Mouse (Mus musculus) 3T3-L1 (cell line): Measurements from ENCODE around the gene Ccdc81.

Source experiments
- DNase-seq: peaks from one replicate; pipeline ENCODE4 v3.0.0-alpha.2; 2015; ENCODE audit warnings: low read depth, low spot score

Ccdc81 gene

GRCm38 (mm10) chr7:89864769-89865168, 38.7 kb downstream of the Ccdc81 start:
- DNase-seq: no peak

DNA sequence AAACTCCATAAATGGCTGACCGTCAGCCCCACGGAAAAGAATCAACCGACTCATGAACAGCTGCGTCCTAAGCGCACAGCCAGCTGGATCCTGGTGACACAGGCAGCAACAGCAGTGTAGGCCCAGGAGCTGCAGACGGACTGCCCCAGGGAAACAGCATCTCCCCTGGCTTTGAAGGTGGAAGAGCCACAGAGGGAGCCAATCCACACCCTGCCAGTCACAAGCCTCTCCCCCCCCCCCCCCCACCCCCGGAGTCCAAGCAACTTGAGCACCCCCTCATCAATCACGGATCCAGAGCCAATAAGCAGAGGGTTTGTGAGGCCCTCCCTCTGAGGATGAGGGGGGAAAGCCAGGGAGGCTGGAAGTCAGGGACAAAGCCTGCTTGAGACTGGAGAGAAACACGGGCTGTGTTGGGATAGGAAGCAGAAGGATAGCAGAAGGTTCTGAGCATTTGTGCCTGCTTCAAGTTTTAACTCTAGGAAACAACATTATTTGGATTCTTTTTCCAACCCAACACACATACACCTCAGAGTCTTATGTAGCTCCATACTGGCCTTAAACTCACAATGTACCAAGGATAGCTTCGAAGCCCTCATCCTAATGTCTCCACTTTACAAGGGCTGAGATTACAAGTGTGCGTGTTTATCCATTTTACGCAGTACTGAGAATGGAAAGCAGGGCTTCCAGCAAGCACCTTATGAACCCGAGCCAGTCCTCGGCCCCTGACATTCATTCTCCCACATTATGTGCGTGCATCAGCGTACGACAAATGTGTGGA, 46.8 kb downstream of the Ccdc81 start:
- no peak for DNase-seq

- peak; percentile 53 for DNase-seq
Measured at GRCm38 (mm10) chr7:89855196-89855595, 48.2 kb downstream of the Ccdc81 start.

GRCm38 (mm10) chr7:89853131-89853530, 50.3 kb downstream of the Ccdc81 start:
- no peak for DNase-seq

DNA sequence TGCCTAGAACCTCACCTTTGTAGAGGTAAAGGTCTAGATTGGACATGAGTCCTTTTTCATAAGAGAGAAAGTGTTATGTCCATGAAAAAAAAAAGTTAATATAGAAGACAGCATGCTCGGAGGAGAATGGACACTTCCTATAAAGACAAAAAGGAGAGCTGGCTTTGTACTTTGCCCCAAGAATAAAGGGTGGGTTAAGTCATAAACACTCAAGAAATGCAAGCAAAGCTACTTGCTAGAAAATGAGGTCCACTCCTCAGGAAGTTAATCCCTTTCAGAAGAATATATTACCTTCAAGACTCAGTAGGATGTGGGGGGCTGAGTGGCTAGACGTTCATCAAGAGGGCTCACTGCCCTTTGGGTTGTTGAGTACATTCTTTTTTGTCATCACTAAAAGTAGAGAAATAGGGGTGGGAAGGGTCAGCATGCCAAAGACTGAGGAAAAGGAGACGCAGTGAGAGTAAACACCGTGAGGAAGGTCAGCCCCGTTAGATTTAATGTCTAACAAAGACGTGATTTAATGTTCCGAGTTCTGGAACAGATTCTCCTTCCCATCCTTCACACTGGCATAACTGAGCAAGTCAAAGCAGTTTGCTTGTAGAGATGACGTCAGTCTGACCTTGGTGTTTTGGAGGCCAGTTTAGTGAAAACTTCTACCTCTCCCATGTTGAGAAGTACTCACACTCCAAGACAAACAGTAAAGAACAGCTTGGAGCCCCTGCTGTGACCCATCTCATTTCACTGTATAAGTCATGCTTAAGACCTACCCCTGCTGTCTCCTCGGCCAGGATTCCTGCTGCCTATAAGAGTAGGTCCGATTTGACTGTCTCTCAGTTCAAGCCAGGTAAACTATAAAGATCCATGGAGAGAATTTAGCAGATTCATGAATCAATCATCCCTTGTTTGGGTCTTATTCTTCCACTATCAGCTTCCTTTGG, 51.0 kb downstream of the Ccdc81 start:
- DNase-seq: no peak

GRCm38 (mm10) chr7:89850510-89850909, 52.9 kb downstream of the Ccdc81 start:
- peak; percentile 54 for DNase-seq

- no peak for DNase-seq
Measured at GRCm38 (mm10) chr7:89845669-89846068, 57.8 kb downstream of the Ccdc81 start.

DNA sequence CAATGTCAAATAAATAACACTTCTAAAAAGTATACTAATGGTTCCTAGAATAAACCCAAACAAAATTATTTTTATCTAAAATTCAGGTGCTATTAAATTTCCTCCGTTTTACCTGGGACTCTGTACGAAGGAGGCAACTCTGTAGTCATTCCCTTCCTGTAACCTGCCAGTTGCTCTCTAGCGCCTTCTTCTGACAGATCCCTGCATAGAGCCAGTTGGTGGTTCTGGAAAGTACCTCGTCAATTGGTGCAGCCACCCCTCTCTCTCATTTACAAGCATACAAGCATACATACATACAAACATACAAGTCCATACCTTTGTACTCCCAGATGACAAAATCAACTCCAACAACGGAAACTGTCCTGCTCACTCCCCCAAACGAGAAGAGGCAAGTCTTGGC, 59.9 kb downstream of the Ccdc81 start:
- no peak for DNase-seq

GRCm38 (mm10) chr7:89843121-89843520, 60.3 kb downstream of the Ccdc81 start:
- DNase-seq: no peak

DNA sequence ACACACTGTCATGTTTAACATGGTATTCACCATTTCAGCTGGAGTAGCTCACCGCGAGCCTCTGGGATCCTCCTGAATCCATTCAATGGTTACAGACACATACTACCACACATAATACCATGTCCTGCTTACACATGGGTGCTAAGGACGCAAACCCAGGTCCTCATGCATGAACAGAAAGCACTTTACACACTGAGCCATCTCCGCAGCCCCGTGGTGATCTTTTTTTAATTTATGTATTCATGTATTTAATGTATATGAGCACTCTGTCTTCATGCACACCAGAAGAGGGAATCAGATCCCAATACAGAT, 61.1 kb downstream of the Ccdc81 start:
- DNase-seq: no peak

- peak; percentile 94 for DNase-seq
Measured at GRCm38 (mm10) chr7:89841670-89842403, 61.6 kb downstream of the Ccdc81 start.

GRCm38 (mm10) chr7:89839721-89840120, 63.7 kb downstream of the Ccdc81 start:
- DNase-seq: no peak

DNA sequence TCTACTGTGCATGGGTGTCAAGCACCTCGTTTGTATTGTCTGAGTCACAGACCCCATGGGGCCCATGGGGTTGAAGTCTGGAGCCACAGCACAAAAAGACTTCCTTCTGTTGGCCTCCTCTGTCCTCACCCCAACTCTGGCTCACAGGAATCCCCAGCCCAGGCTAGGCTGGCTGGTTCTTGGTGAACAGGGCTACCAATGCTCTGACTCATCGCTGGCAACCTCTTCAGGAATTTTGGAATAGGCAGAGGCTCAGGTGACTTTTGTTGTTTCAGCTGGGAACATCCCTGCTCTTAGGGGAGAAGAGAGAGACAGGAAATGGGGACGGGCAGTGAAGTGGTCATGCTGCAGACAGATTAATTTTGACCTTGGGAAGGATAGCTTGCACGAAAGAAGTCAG, 65.6 kb downstream of the Ccdc81 start:
- peak; percentile 97 for DNase-seq

GRCm38 (mm10) chr7:89836676-89837075, 66.8 kb downstream of the Ccdc81 start:
- no peak for DNase-seq

DNA sequence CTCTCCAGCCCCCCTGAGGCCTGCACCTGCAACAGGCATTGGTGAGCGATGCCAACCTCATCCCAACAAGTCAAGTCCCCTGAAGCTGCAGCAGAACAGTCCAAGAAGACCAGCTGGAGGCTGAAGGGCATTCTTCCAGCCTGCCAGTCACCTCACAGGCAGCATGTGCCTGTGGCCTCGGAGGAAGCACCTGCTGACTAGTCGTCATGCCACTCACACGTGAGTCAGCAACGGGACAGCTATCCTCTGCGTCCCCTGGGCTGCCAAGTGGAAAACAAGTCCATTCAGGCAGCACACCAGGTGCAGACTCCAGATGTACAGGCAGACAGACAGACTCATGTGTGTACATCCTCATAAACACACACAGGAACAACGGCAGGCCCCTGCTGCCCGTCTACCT, 67.9 kb downstream of the Ccdc81 start:
- DNase-seq: peak; percentile 61

GRCm38 (mm10) chr7:89833521-89833920, 69.9 kb downstream of the Ccdc81 start:
- no peak for DNase-seq

GRCm38 (mm10) chr7:89829201-89829600, 74.2 kb downstream of the Ccdc81 start:
- DNase-seq: peak; percentile 56

GRCm38 (mm10) chr7:89828436-89829065, 74.9 kb downstream of the Ccdc81 start:
- no peak for DNase-seq
